Mouse (Mus musculus): ENCODE measurements around the gene Vmn1r10. TPM values are rescaled to one million over a fixed set of nuclear protein-coding genes. Genes with fewer than 3 reads are reported as not detected.
A peak's percentile ranks its signal among the peaks of the same experiment; 100 is the strongest.

Gene Vmn1r10
- total RNA-seq (2014; fragmentation: Nextera tagmentation), result not detected in 2 replicates
- total RNA-seq (2017), result not detected in 2 replicates

DNA sequence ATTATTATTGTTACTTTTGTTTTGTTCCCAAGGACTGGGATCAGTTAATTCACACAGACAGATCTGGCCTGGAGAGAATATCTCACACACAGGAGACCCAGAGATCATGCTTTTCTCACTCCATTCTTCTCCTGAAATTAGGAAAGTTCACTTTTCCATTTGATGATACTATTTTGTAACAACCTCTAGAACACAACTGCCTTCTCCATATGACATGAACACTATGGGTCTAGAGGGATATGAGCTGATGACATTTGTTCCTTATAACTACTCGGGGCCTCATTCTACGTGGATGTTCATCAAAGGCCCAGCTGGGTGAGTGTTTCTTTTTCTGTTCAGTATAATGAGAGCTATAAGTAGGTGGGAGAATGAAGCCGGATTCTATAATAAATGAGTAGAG lies at the start of gene Vmn1r10:
Gene Vmn1r10 (plus strand): TSS at position 301 of the 400 bp plus-strand sequence.
- ATAC-seq (replicated peaks; ENCODE audit: poor library complexity, severe bottlenecking), result no peak

DNA sequence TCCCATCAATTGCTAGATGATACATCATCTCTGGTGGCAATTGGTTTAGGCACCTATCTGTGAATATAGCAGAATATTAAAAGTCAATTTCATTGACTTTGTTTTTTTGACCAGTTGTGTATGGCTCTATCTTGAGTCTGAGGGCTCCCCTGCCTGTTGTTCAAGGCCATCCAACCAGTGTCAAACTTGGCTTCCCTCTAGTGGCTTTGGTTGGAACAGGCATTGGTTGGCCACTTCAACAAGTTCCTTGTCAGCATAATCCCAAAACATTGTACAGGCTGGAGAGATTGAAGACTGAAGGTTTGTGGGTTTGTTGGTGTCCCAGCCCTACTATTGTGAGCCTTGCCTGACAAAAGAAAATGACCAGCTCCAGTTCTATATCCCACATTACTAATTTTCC lies 45.5 kb upstream of the Vmn1r10 start:
- no peak; the same call in 1 of the 2 replicates for ATAC-seq (replicated peaks; ENCODE audit: poor library complexity, severe bottlenecking)

DNA sequence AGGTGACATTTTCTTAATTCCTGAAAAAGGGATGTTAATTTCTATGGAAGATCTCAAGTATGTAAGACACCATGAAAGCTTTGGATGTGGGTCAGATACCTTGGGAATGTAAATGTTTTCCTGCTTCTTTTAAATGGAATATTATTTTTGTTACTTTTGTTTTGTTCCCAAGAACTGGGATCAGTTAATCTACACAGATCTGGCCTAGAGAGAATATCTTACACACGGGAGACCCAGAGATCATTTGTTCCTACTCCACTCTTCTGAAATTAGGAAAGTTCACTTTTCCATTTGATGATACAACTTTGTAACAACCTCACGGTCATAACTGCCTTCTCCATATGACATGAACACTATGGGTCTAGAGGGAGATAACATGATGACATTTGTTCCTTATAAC lies 42.8 kb upstream of the Vmn1r10 start, which contains the start of gene Vmn1r9:
Gene Vmn1r9 (plus strand): TSS at position 301 of the 400 bp plus-strand sequence.
- ATAC-seq (replicated peaks; ENCODE audit: poor library complexity, severe bottlenecking), result no peak

DNA sequence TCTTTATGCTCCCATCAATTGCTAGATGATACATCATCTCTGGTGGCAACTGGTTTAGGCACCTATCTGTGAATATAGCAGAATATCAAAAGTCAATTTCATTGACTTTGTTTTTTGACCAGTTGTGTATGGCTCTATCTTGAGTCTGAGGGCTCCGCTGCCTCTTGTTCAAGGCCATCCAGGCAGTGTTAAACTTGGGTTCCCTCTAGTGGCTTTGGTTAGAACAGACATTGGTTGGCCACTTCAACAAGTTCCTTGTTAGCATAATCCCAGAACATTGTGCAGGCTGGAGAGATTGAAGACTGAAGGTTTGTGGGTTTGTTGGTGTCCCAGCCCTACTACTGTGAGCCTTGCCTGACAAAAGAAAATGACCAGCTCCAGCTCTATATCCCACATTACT lies 2.9 kb upstream of the Vmn1r10 start:
- peak; percentile 59 for ATAC-seq (replicated peaks; ENCODE audit: poor library complexity, severe bottlenecking)

DNA sequence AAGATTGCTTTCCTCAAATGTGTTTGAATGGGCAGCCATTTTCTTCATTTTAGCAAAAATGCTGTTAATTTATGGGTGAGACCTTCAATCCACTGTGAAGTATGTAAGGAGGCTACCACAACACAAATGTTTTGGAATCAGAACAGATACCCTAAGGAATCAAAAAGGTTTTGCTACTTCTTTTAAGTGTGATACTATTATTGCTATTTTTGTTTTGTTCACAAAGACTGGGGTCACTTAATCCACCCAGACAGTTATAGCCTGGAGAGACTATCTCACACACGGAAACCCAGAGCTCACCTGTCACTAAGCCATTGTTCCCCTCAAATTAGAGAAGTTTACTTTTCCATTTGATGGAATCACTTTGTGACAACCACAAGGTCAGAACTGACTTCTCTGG lies 23.9 kb downstream of the Vmn1r10 start, which contains the start of gene Vmn1r11:
Gene Vmn1r11 (plus strand): TSS at position 301 of the 400 bp plus-strand sequence.
- ATAC-seq (replicated peaks; ENCODE audit: poor library complexity, severe bottlenecking), result no peak

DNA sequence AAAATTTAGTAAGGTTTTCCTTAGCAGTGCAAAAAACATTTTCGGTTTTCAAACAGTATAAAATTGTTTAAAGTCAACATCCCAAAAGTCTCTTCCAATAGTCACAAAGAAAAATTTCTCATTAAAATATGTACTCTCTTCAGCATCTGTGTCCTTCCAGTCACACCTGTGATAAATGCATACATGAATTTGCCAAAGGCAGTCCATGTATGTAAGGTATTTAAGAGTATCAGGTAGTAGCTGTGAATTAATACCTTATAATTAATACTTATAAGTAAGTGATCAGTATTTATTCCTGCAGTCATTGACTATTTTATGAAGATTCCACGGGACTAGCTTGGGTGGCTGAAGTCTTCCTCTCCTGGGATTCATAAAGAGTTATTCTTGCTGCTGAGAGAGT lies 47.4 kb downstream of the Vmn1r10 start, which contains the start of gene Vmn1r12:
Gene Vmn1r12 (plus strand): TSS at position 301 of the 400 bp plus-strand sequence.
- ATAC-seq (replicated peaks; ENCODE audit: poor library complexity, severe bottlenecking), result no peak

Other genes starting within 250 kb of the Vmn1r10 start
- gene Nt5c3, start 185.5 kb upstream of the Vmn1r10 start, total RNA-seq (2014; fragmentation: Nextera tagmentation), result 62.8 and 82.7 TPM in 2 replicates
- 48.6 and 64.3 TPM in 2 replicates for gene Nt5c3, start 185.5 kb upstream of the Vmn1r10 start, total RNA-seq (2017)
- 0.92 TPM in 1 of 2 replicates, not detected in the other for gene Vmn1r4, start 185.4 kb upstream of the Vmn1r10 start, total RNA-seq (2014; fragmentation: Nextera tagmentation)
- 0.98 and 1.6 TPM in 2 replicates for gene Vmn1r4, start 185.4 kb upstream of the Vmn1r10 start, total RNA-seq (2017)
- gene Vmn1r5, start 139.2 kb upstream of the Vmn1r10 start, total RNA-seq (2014; fragmentation: Nextera tagmentation), result not detected in 2 replicates
- not detected in 2 replicates for gene Vmn1r5, start 139.2 kb upstream of the Vmn1r10 start, total RNA-seq (2017)
- gene Vmn1r6, start 112.2 kb upstream of the Vmn1r10 start, total RNA-seq (2014; fragmentation: Nextera tagmentation), result 1.8 TPM in 1 of 2 replicates, not detected in the other
- gene Vmn1r6, start 112.2 kb upstream of the Vmn1r10 start, total RNA-seq (2017), result not detected in 2 replicates
- gene Vmn1r7, start 84.1 kb upstream of the Vmn1r10 start, total RNA-seq (2014; fragmentation: Nextera tagmentation), result not detected in 2 replicates
- gene Vmn1r7, start 84.1 kb upstream of the Vmn1r10 start, total RNA-seq (2017), result not detected in 2 replicates
- not detected in 2 replicates for gene Vmn1r8, start 77.2 kb upstream of the Vmn1r10 start, total RNA-seq (2014; fragmentation: Nextera tagmentation)
- gene Vmn1r8, start 77.2 kb upstream of the Vmn1r10 start, total RNA-seq (2017), result not detected in 2 replicates
- not detected in 2 replicates for gene Vmn1r9, start 42.7 kb upstream of the Vmn1r10 start, total RNA-seq (2014; fragmentation: Nextera tagmentation)
- gene Vmn1r9, start 42.7 kb upstream of the Vmn1r10 start, total RNA-seq (2017), result not detected in 2 replicates
- not detected in 2 replicates for gene Vmn1r11, start 24.0 kb downstream of the Vmn1r10 start, total RNA-seq (2014; fragmentation: Nextera tagmentation)
- gene Vmn1r11, start 24.0 kb downstream of the Vmn1r10 start, total RNA-seq (2017), result not detected in 2 replicates
- gene Vmn1r12, start 47.5 kb downstream of the Vmn1r10 start, total RNA-seq (2014; fragmentation: Nextera tagmentation), result not detected in 2 replicates
- not detected in 2 replicates for gene Vmn1r12, start 47.5 kb downstream of the Vmn1r10 start, total RNA-seq (2017)
- not detected in 2 replicates for gene Vmn1r13, start 93.8 kb downstream of the Vmn1r10 start, total RNA-seq (2014; fragmentation: Nextera tagmentation)
- gene Vmn1r13, start 93.8 kb downstream of the Vmn1r10 start, total RNA-seq (2017), result not detected in 2 replicates
- gene Vmn1r14, start 122.2 kb downstream of the Vmn1r10 start, total RNA-seq (2014; fragmentation: Nextera tagmentation), result not detected in 2 replicates
- gene Vmn1r14, start 122.2 kb downstream of the Vmn1r10 start, total RNA-seq (2017), result not detected in 2 replicates
- gene Vmn1r15, start 148.5 kb downstream of the Vmn1r10 start, total RNA-seq (2014; fragmentation: Nextera tagmentation), result not detected in 2 replicates
- not detected in 2 replicates for gene Vmn1r15, start 148.5 kb downstream of the Vmn1r10 start, total RNA-seq (2017)
- gene Vmn1r16, start 220.0 kb downstream of the Vmn1r10 start, total RNA-seq (2014; fragmentation: Nextera tagmentation), result not detected in 2 replicates
- gene Vmn1r16, start 220.0 kb downstream of the Vmn1r10 start, total RNA-seq (2017), result not detected in 2 replicates

Measured in granulocyte monocyte progenitor cell, adult 5-6 weeks (primary cell).